Mouse (Mus musculus) T-cell, adult 2 months (primary cell): ENCODE measurements at regions not wholly inside any gene's neighbourhood (a gene's known extent, or its start where the extent isn't known, plus 50 kb on each side); places are given as distances from the start of the nearest gene placed in this dataset.

Experiments used
- DNase-seq: peaks from one replicate; pipeline ENCODE4 v3.0.0; 2022; ENCODE audit warnings: low spot score

- DNase-seq, result no peak
Measured at GRCm38 (mm10) chr4:124446615-124447014, 164.0 kb downstream of the 3100002H09Rik start.

GRCm38 (mm10) chr4:124443613-124444108 is 166.9 kb downstream of the 3100002H09Rik start:
- no peak for DNase-seq

DNA sequence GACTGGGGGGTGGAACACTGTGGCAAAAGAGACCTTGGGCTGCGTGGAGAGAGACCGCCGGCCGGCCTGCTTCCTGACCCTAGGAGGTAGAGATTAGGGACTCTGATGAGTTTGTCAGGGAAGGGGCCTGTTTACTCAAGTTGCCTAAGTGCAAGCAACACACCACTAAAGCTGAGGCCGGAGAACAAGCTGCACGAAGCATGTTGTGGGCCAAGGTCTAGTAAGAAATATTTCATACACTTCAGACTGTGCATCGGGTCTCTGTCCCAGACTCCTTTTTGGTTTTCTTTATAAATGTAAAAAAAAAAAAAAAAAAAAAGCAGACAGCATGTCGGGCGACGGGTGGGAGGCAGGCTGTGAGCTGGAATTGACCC is 167.5 kb downstream of the 3100002H09Rik start:
- no peak for DNase-seq

DNA sequence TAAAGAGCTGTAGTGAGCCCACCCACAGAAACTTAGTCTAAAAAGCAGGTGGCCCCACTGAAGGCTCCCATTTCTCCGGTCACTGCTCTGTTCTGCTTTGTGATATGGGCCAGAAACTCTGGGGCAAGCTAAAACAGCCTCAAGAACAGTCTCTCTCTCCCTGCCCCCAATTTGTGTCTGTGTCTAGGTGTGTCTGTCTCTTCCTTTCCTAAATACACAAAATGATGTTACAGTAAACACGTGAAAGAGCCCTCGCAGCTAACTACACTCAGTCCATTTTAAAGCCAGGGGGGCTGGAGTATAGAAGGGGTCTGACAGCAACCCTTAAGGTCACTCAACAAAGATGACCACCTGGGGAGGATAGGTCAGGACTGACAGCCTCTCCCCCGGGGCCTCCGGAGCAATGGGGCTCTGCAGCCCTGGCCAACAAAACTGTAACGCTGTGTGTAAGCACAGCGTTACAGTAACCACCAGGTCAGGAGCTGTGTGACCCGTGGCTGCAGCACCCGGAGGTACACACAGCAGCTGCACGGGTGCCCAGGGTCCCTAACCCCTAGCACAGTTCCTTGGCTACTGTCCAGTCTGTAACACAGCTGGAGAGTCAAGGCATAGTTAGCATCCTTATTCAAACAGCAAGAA is 168.0 kb downstream of the 3100002H09Rik start:
- DNase-seq, result no peak

DNA sequence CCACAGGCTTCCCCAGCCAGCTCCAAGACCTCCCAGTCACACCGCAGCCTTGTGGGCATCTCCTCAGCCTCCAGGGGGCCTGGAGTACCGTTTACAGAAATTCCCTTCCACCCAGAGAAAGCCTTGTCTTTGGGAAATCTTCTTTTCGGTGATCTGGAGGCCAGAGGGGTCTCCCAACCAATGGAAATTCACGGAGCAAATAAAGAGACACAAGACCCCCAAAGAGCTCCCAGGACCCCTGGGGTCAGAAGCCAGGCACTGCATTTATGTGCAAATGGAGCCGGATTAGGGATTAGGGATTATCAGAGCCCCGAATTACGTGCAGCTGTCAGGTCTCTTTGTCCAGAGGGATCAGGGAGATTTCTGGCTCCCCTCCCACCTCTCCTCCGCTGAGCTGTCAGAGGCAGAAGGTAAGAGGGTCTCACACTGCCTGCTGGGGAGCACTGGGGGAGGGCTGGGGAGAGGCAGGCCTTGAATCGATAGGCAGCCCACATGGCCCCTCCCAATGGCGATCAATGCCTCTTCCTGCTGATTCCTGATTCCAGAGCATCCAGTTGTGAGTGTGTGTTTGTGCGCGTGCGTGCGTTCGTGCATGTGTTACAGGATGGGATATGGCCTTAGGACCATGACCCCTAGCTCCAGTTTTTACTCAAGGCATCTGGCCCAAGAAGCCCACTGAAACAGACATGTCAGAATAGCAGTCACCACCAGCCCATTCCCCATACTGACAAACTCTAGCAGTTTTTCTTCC is 168.7 kb downstream of the 3100002H09Rik start:
- DNase-seq, result no peak

DNA sequence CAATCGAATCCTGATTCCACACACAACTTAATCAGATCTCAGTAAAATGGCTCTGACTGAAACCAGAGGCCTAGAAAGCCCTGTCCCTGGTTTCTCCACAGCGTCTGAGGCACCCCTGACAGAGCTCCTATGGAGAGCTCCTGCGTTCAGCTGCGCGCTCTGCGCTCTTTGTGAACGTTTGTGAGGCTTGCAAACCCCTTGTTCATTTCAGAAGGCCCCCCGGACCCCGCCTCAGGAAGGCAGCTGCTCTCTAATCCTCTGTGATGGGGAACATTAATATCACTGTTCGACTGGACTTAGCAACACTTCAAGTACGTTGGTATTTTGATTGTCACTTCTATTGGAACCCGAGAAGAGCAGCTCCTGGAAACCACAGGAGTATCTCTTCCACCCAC is 175.6 kb downstream of the 3100002H09Rik start:
- DNase-seq, result no peak

- no peak for DNase-seq
Measured at GRCm38 (mm10) chr4:124434059-124435039, 176.3 kb downstream of the 3100002H09Rik start.

GRCm38 (mm10) chr4:124433506-124433905 is 177.1 kb downstream of the 3100002H09Rik start:
- DNase-seq, result no peak

- no peak for DNase-seq
Measured at GRCm38 (mm10) chr4:124431193-124431592, 179.4 kb downstream of the 3100002H09Rik start.

DNA sequence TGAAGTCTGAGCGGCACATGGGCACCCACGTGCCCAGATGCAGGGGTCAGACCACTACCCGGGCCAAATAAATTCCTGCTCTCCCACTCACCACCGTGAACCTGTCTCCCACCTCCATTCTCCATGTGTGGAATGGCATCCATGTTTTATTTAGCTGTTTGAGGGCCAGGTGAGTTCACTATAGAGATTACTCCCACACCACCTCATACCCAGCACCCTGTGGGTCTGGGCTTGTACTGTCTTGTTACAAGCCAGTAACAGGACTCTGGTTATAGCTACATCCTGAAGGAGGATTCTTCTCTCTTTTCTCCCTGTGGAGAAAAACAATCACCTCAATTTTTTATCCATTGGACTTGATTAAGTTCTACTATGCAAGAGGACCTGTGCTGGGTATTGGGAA is 181.8 kb downstream of the 3100002H09Rik start:
- no peak for DNase-seq

DNA sequence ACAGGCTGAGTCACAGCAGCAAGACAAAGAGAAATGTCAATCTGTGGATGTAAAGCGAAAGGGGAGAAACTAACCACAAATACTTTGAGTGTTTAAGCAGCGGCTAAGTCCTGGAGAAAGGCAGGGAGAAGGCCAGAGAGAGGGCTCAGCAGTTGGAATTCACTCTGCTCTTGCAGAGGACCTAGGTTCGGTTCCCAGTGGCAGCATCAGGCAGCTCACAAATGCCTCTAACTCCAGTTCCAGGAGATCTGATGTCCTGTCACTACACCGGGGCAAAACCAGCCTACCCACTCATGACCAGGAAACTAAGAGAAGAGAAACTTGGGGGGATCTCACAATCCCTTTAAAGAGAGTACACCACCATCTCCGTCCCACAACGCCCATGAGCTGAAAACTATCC is 188.2 kb downstream of the 3100002H09Rik start:
- DNase-seq, result no peak

DNA sequence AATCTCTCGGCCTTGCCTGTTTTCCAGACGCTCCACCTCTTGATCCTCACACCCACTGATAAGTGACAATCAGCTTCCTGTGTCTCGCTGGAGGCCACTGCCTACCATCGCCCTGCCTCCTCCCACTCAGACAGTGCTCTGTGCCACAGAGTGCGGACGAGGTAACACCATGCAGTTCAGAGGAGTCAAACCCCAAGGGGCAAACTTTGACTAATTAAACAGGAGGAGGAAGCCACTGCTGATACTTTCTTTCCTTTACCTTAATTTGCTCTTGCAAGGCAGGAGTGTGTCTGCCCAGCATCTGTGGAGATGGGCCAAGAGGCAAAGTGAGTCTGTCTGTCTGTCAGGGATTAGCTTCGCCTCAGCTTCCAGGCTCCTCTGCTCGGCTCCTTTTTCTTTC is 192.2 kb downstream of the 3100002H09Rik start:
- DNase-seq, result no peak

DNA sequence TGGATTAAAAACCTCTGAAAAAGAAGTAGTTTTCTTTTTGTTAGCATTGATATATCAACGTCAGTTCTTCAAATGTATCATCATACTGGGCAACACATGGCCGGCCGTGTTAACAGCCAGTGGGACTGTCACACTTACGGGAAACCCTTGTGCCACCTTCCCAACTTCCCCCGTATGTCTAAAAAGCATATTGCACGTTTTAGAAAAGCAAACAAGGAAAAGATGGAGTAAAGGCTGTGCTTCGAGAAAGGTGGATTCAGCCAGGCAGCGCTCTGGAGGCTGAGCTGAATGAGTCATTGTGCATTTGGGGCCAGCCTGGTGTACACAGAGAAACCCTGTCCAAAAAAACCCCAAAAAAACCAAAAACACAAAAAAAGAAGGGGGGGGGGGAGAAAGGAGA is 193.4 kb downstream of the 3100002H09Rik start:
- no peak for DNase-seq

DNA sequence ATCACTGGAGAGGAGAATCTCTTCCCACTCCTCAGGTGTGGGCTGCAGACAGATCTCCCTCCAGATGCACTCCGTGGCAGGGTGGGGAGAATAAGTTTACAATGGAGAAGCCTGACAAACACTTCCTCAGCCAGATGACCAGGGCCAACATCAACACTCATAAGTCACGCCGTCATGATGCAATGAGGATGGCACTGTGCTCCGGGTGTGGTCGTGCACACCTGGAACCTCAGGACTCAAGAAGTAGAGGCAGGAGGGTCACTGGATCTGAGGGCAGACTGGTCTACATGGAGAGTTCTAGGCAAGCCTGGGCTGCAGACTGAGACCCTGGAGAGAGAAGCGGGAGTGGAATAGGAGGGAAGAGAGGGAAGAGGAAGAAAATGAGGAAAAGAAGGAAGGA is 194.3 kb downstream of the 3100002H09Rik start:
- no peak for DNase-seq

GRCm38 (mm10) chr4:124414386-124414785 is 196.2 kb downstream of the 3100002H09Rik start:
- no peak for DNase-seq

DNA sequence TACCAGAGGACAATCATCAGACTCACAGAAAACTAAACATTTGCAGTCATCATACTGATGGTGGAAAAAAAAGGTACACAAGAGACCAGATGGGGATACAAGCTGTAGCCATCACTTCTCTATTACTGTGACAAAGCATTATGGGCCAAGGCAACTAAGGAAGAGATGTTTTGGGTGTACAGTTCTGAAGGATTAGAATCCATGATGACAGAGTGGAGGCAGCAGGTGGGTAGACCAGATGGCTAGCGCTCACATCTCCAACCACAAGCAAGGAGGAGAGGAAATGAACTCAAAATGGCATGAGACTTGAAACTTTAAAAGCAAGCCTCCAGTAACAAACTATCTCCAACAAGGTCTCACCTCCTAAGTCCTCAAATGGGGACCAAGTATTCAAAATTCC is 201.3 kb downstream of the 3100002H09Rik start:
- no peak for DNase-seq

- no peak for DNase-seq
Measured at GRCm38 (mm10) chr4:124402075-124402474, 208.5 kb downstream of the 3100002H09Rik start.

- no peak for DNase-seq
Measured at GRCm38 (mm10) chr4:124400741-124401140, 209.9 kb downstream of the 3100002H09Rik start.

GRCm38 (mm10) chr4:124400136-124400675 is 210.4 kb downstream of the 3100002H09Rik start:
- no peak for DNase-seq

GRCm38 (mm10) chr4:124398354-124398753 is 212.2 kb downstream of the 3100002H09Rik start:
- DNase-seq, result no peak

DNA sequence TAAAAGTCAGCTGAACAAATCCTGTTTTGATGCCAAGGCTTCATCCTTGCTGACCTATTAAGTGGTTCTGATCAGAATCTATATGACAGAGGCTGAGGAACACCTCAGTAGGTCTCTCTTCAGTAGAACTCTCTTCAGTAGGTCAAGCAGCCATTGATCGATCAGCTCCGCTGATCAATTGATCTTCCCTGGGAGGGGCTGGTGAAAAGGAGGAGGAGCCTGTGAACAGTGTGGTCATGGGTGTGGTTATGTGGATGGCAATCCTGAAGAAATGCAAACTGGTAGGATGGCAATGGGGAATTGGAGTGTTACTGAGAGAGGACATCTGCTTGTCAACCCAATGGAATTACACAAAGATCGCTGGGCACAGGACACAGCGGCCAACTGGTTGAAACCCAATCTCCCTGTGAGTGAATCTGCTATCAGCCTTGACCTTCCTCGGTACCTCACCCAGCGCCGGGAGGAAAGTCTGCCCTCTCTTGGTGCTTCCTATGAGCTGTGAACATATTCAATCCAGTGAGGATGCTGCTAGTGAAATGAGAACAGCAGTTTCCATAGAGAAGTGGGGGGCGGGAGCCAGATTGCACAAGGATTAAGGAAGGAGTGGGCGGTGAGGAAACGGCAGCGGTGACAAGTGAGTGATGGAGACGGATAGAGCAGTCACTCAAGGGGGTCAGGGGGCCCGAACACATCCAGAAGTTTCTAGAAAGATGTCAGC is 213.9 kb downstream of the 3100002H09Rik start:
- no peak for DNase-seq
